Mouse (Mus musculus): ENCODE measurements around the gene Vmn2r82.
"Not testable (repeated sequence)": the region's sequence is repeated elsewhere in the genome, so short reads cannot be mapped to it uniquely, and the experiment has no call there.

Gene Vmn2r82

GRCm38 (mm10) chr10:79356220-79356619 lies at the start of gene Vmn2r82:
Vmn2r82 (plus strand) TSS chr10:79356520.
- DNase-seq, result not testable (repeated sequence)

- DNase-seq, result not testable (repeated sequence)
These were observed 34.1 kb upstream of the Vmn2r82 start for GRCm38 (mm10) chr10:79322033-79322736.

- DNase-seq, result no peak
These were observed 33.6 kb upstream of the Vmn2r82 start for GRCm38 (mm10) chr10:79322737-79323086.

- not testable (repeated sequence) for DNase-seq
These were observed 43.8 kb downstream of the Vmn2r82 start for GRCm38 (mm10) chr10:79399946-79400700.

- no peak for DNase-seq
These were observed 60.9 kb downstream of the Vmn2r82 start for GRCm38 (mm10) chr10:79417142-79417771.

GRCm38 (mm10) chr10:79417772-79418170 lies 61.5 kb downstream of the Vmn2r82 start:
- DNase-seq, result not testable (repeated sequence)

GRCm38 (mm10) chr10:79435141-79435820 lies 79.0 kb downstream of the Vmn2r82 start:
- DNase-seq, result not testable (repeated sequence)
